Mouse (Mus musculus) intestine, embryonic 14.5 days (tissue): ENCODE measurements around the gene Sash1. TPM values are rescaled to one million over a fixed set of nuclear protein-coding genes. Genes with fewer than 3 reads are reported as not detected.

Experiments used
- ATAC-seq: fragments of 200-750 bp; cut with Nextera tagmentation; replicated peaks from 2 replicates; pipeline ENCODE4 v1.8.0; 2017; ENCODE audit warnings: low read depth, moderate number of reproducible peaks, moderate TSS enrichment, moderate library complexity; ENCODE audit not compliant: low FRiP score, low TSS enrichment
- DNase-seq: peaks from one replicate; pipeline ENCODE4 v3.0.0-alpha.2; 2018; ENCODE audit warnings: low spot score
- H3K27ac ChIP-seq: fragments of 300-500 bp; sonication (generic); 2 replicates; pipeline ENCODE4 v1.5.1; 2014; ENCODE audit warnings: low read depth, mild to moderate bottlenecking, control low read depth
- H3K27me3 ChIP-seq: fragments of 300-500 bp; sonication (generic); replicated peaks from 2 replicates; pipeline ENCODE4 v1.6.1; 2014; ENCODE audit warnings: low read length, control low read depth; ENCODE audit not compliant: control insufficient read depth, insufficient read depth
- H3K36me3 ChIP-seq: fragments of 300-500 bp; sonication (generic); 2 replicates; pipeline ENCODE4 v1.6.1; 2014; ENCODE audit warnings: low read length, control low read depth; ENCODE audit not compliant: control insufficient read depth, insufficient read depth
- H3K4me1 ChIP-seq: fragments of 300-500 bp; sonication (generic); replicated peaks from 2 replicates; pipeline ENCODE4 v1.6.1; 2014; ENCODE audit warnings: low read length, control low read depth, mixed read lengths; ENCODE audit not compliant: control insufficient read depth, insufficient read depth
- H3K4me2 ChIP-seq: fragments of 300-500 bp; sonication (generic); 2 replicates; pipeline ENCODE4 v1.6.1; 2014; ENCODE audit warnings: low read length
- H3K4me3 ChIP-seq: fragments of 300-500 bp; sonication (generic); 2 replicates; pipeline ENCODE4 v1.5.1; 2014; ENCODE audit warnings: low read depth, low read length, control low read depth, mixed read lengths
- H3K9ac ChIP-seq: fragments of 300-500 bp; sonication (generic); 2 replicates; pipeline ENCODE4 v1.6.1; 2014; ENCODE audit warnings: mild to moderate bottlenecking, low read length
- H3K9me3 ChIP-seq: fragments of 300-500 bp; sonication (generic); 2 replicates; pipeline ENCODE4 v1.6.1; 2016; ENCODE audit warnings: low read length, control low read depth; ENCODE audit not compliant: control insufficient read depth
- WGBS: fragments of 180-500 bp; shearing (Covaris S2); extraction: QIAGEN DNeasy Blood & Tissue Kit; methylation state at CpG from one replicate; pipeline ENCODE4 v1.1.7; 2014; 5-methylcytosine and 5-hydroxymethylcytosine counted together
- polyA plus RNA-seq: library from polyadenylated mRNA; unstranded; fragments of >200 nt; fragmentation: Nextera tagmentation; extraction: Ambion mirVana; gene quantifications from 2 replicates; pipeline ENCODE4 v1.2.1, GENCODE M21; 2014

Sash1 gene
- polyA plus RNA-seq, 1 experiment from 2014 or later, result 6.9 TPM

DNA sequence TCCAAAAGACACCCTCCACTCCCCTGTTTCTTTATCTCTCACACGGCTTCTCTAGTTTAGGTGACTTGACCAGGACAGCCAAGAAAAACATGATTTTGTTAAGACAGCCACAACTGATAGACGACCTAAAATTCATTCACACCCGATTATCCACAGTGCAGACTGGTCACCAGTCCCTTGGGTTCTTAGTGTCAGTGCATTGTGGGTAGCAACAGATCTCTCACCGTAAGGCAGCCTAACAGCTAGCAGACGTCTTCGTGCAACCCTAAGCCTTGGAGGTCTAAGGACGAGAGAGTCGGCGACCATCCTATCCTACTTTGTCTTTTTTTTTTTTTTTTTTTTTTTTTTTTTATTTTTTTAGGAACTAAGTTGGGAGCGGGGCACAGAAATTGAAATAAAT is 34.2 kb downstream of the Sash1 start:
- no peaks in the 10 kb centered on the region for H3K27me3 ChIP-seq
- H3K36me3 ChIP-seq, result peaks cover 11% of the 10 kb centered on the region; the same call in 1 of the 2 replicates
- no peak for DNase-seq
- no peak overlapping the region for H3K9ac ChIP-seq
- no peak overlapping the region for H3K4me3 ChIP-seq
- no peak overlapping the region for H3K27ac ChIP-seq
- peaks cover 10% of the 10 kb centered on the region; the same call in 1 of the 2 replicates for H3K4me1 ChIP-seq
- H3K9me3 ChIP-seq, result no peaks in the 10 kb centered on the region
- ATAC-seq, result no peak
- WGBS, result 88% methylated on average over 10 of the region's 10 CpGs
- H3K4me2 ChIP-seq, result no peak overlapping the region

DNA sequence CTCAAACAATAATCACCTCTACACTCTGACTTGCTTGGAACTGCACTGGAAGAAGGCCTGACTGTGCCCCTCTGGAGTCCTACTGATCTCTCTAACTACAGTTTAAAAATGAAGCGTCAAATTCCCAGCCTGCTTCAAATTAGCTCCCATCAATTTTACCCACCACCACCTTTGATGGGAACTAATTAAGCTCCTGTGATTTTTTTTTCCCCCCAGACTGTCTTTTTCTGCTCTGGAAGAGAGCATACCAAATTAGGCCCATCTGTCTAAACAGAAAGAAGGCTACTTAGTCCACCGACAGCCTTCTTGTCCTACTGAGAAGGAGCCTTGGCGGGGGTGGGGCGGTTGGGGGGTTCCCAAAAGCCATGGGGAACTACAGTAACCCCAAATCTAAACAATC is 37.9 kb downstream of the Sash1 start:
- WGBS, result 74% methylated on average over 4 of the region's 4 CpGs
- Histone ChIP-seq H3K4me3 (no peak overlapping the region), H3K27me3 (no peaks in the 10 kb centered on the region), H3K9me3 (no peaks in the 10 kb centered on the region), H3K36me3 (peaks cover 11% of the 10 kb centered on the region; the same call in 1 of the 2 replicates), H3K27ac (no peak overlapping the region), H3K9ac (no peak overlapping the region), H3K4me2 (no peak overlapping the region), H3K4me1 (peaks cover 11% of the 10 kb centered on the region)
- ATAC-seq, result no peak
- no peak for DNase-seq

DNA sequence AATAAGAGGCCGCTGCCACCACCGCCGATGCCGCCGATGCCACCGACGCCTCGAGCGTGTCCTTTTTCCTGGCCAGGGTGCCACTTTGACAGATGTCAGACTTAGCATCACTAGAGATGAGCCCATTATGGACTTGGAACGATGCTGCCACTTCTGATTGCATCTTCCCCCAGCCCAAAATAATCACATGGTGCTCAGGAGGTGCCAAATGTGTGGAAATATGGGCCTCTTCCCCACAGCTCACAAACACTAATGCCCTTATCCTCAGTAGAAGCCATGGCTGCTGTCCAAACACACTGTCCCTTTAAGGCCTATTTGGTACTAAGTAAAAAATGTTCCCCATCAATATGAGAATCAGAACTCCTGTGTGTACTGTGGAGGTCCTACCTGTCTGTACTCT is 39.6 kb downstream of the Sash1 start:
- Histone ChIP-seq H3K36me3 (peaks cover 11% of the 10 kb centered on the region; the same call in 1 of the 2 replicates), H3K9ac (no peak overlapping the region), H3K27ac (no peak overlapping the region), H3K27me3 (no peaks in the 10 kb centered on the region), H3K4me1 (peaks cover 11% of the 10 kb centered on the region), H3K4me2 (no peak overlapping the region), H3K4me3 (no peak overlapping the region), H3K9me3 (no peaks in the 10 kb centered on the region)
- ATAC-seq (no peak), DNase-seq (no peak)
- WGBS, result 95% methylated on average over 10 of the region's 10 CpGs

DNA sequence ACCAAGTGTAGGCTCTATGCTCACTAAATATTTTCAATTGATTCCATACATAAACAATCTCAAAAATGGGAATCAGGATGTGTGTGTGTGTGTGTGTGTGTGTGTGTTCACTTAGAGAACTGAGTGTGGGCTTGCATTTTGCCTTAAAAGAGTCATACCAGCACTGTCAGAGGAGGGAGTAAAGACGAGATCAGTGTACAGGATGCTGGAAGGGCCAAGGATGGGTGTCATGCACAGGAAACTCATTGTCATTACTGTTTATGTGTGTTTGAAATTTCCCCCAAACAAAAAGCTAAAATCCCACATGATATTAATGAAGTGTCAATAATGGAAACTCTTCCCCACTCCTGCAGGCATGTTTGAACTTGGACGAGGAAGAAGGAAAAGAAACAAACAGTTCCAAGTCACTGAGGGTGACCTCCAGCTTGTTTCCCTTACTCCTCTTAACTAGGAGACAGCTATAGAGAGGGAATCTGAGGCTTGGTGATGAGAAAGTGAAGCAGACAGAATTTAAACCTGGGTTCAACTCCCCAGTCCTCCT is 40.6 kb downstream of the Sash1 start:
- no peaks in the 10 kb centered on the region for H3K27me3 ChIP-seq
- H3K36me3 ChIP-seq, result peaks cover 11% of the 10 kb centered on the region; the same call in 1 of the 2 replicates
- H3K27ac ChIP-seq, result no peak overlapping the region
- H3K9ac ChIP-seq, result no peak overlapping the region
- H3K4me2 ChIP-seq, result no peak overlapping the region
- ATAC-seq (no peak), DNase-seq (no peak)
- H3K4me3 ChIP-seq, result no peak overlapping the region
- H3K9me3 ChIP-seq, result no peaks in the 10 kb centered on the region
- H3K4me1 ChIP-seq, result peaks cover 11% of the 10 kb centered on the region
- WGBS, result 51% methylated on average over 2 of the region's 2 CpGs

DNA sequence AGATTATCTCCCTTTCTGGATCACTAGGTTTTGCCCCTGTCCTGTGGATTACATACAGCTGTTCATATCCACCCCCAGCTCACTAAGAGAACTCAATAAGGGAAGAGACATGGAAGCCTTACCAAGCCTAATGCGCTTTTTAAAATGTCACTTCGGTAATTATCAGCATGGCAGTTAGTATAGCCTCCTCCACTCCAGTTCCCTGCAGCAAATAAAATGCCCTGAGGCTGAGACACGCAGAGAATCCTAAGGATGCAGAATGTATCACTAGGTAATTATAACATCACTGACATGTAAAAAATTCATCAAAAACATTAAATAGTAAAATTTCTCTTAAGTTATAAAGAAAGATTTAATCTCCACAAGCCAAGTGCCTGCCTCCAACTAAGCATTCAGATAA is 45.9 kb downstream of the Sash1 start:
- DNase-seq (no peak), ATAC-seq (no peak)
- Histone ChIP-seq H3K27ac (no peak overlapping the region), H3K9me3 (no peaks in the 10 kb centered on the region), H3K9ac (no peak overlapping the region), H3K4me2 (no peak overlapping the region), H3K36me3 (no peaks in the 10 kb centered on the region), H3K4me3 (no peak overlapping the region), H3K4me1 (peaks cover 11% of the 10 kb centered on the region), H3K27me3 (no peaks in the 10 kb centered on the region)
- 89% methylated on average over 3 of the region's 3 CpGs for WGBS

DNA sequence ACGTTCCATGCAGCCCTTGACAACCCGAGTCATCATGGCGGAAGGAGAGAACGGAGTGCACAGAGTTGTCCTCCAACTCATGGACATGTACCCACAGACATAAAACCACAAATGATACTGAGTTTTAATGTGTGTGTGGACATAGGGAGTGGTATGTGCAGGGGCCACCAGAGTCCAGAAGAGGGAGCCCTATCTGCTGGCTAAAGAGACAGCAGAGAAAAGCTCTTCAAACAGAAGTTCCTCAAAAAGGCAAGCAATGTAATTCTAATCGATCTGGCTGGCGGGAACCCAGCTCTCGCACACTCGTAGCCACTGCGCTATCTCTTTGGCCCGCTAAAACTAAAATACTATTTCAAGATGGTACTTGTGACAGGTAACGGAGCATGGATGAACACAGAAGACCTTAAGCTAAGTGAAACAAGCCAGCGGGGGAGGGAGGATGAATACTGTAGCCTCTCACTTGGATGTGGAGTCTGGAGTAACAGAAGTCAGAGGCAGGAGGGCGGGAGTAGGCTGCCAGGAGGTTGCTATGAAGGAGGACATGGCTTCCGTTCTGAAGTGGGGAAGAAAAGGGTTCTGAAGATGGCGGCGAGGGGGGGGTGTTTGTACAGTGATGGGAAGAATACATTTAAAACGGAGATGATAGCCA is 51.9 kb downstream of the Sash1 start:
- Histone ChIP-seq H3K27me3 (no peaks in the 10 kb centered on the region), H3K27ac (no peak overlapping the region), H3K4me2 (no peak overlapping the region), H3K4me1 (no peaks in the 10 kb centered on the region), H3K9me3 (no peaks in the 10 kb centered on the region), H3K36me3 (no peaks in the 10 kb centered on the region; the same call in 1 of the 2 replicates), H3K4me3 (no peak overlapping the region), H3K9ac (no peak overlapping the region)
- WGBS, result 90% methylated on average over 17 of the region's 17 CpGs
- no peak for ATAC-seq
- no peak for DNase-seq

DNA sequence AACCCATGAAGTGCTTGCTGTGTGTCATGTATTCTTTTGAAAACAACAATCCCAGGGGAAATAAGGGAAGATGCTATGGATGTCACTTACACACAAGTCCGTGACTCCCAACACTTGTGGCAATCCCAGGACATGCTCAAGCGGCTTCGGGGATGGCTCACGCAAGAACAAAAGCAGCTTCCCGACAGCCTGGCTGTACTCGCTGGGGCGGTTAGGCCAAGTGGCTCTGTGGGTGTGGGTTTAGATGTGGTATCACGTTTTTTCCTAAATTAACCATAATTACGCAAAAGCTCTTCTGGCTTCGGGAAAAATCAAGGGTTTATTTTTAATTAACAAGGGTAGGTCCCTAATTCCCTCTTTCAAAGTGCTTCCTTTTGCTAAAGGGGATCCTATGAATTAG is 59.6 kb downstream of the Sash1 start:
- Histone ChIP-seq H3K4me2 (no peak overlapping the region), H3K4me3 (no peak overlapping the region), H3K27ac (no peak overlapping the region), H3K36me3 (no peaks in the 10 kb centered on the region; the same call in 1 of the 2 replicates), H3K9me3 (no peaks in the 10 kb centered on the region), H3K27me3 (no peaks in the 10 kb centered on the region), H3K4me1 (peaks cover 12% of the 10 kb centered on the region; the same call in 1 of the 2 replicates), H3K9ac (no peak overlapping the region)
- WGBS, result 89% methylated on average over 10 of the region's 10 CpGs
- ATAC-seq, result no peak
- no peak for DNase-seq

DNA sequence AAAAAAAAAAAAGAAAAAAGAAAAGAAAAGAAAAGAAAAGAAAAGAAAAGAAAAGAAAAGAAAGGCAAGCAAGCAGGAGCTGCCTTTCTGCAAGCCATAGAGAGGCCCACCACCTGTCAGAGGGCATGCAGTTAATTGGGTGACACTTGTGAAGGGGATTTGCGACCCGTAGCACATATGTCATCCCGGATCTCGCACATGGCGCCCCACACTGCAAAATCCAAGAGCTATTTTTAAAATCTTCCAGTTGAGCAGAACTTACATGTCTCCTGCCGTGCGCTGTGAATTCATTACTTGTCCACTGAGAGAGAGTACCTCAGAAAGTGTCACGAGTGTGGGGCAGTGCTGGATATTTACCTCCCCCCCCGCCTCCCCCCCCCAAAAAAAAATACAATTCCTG is 60.0 kb downstream of the Sash1 start:
- 80% methylated on average over 9 of the region's 9 CpGs for WGBS
- no peak for ATAC-seq

DNA sequence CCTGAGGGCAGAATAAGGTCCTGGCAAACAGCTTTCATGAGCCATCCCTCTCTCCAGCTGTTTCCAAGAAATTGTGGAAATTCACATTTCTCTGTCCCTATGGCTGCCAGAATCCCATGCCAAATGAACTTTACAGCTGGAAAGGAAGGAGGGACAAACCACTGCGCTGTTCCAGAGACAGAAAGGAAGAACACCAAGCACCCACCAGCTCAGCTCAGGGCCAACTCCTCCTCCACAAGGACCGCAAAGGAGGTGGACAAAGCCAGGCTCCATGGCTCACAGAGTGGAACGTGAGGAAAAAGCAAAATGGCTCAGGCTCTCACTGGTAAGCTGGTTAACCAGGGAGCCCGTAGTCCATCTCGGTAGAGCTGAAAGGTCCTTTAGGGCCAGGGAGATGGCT is 67.8 kb downstream of the Sash1 start:
- H3K4me1 ChIP-seq, result peaks cover 21% of the 10 kb centered on the region; the same call in 1 of the 2 replicates
- no peak overlapping the region for H3K4me3 ChIP-seq
- DNase-seq (no peak), ATAC-seq (no peak)
- no peak overlapping the region for H3K9ac ChIP-seq
- H3K36me3 ChIP-seq, result no peaks in the 10 kb centered on the region
- H3K27ac ChIP-seq, result no peak overlapping the region
- no peaks in the 10 kb centered on the region for H3K27me3 ChIP-seq
- H3K4me2 ChIP-seq, result no peak overlapping the region
- no peaks in the 10 kb centered on the region for H3K9me3 ChIP-seq
- WGBS, result 87% methylated on average over 5 of the region's 5 CpGs

More for the DNA sequence above, 60.0 kb downstream of the Sash1 start:
- peaks cover 12% of the 10 kb centered on the region; the same call in 1 of the 2 replicates for H3K4me1 ChIP-seq
- H3K27me3 ChIP-seq, result no peaks in the 10 kb centered on the region
- no peak overlapping the region for H3K4me3 ChIP-seq
- no peaks in the 10 kb centered on the region; the same call in 1 of the 2 replicates for H3K36me3 ChIP-seq
- H3K9me3 ChIP-seq, result no peaks in the 10 kb centered on the region
- DNase-seq, result no peak
- H3K27ac ChIP-seq, result no peak overlapping the region
- no peak overlapping the region for H3K4me2 ChIP-seq
- no peak overlapping the region for H3K9ac ChIP-seq
